8 mouse cellular contexts compared by ENCODE assay signal in genomic region chr11:58949480-58950431, GRCm38 (mm10). TPM values are rescaled to one million over a fixed set of nuclear protein-coding genes. Genes with fewer than 3 reads are reported as not detected.
A peak's percentile ranks its signal among the peaks of the same experiment; 100 is the strongest.
DNase-seq lines count a peak whose midpoint lies in the region; ATAC-seq and TF ChIP-seq lines count a peak whose summit lies in the region.

No protein-coding gene starts in this region.

- intact Hi-C loops in heart, postnatal 14 days (cut with DNase I): loop anchor here (10.0 kb wide), 1 partner anchor 275 kb away; the partner anchor contains the start of gene Arf1

- no peak for ATAC-seq in heart, embryonic 12.5 days (ENCODE audit: insufficient number of reproducible peaks, low FRiP score)
- ATAC-seq in embryonic facial prominence, embryonic 12.5 days (ENCODE audit: insufficient number of reproducible peaks, insufficient read depth, low FRiP score, low TSS enrichment): no peak
- ATAC-seq in neural tube, embryonic 12.5 days (ENCODE audit: low FRiP score, low read depth): peak; percentile 45

- 13% methylated on average over 20 of the region's 20 CpGs for WGBS in heart, embryonic 12.5 days
- WGBS in embryonic facial prominence, embryonic 12.5 days: 4% methylated on average over 20 of the region's 20 CpGs
- 3% methylated on average over 20 of the region's 20 CpGs for WGBS in neural tube, embryonic 12.5 days

- DNase-seq in heart, postnatal 14 days: no peak
- DNase-seq in ES-E14 (ENCODE audit: low read depth, low spot score): no peak
- peak; percentile 55 to 81 for DNase-seq in layer of hippocampus, postnatal 14 days (ENCODE audit: low spot score in 2 of 2)
- DNase-seq in adipocyte (ENCODE audit: low spot score): no peak
- no peak for DNase-seq in urinary bladder, postnatal 25 days (ENCODE audit: low spot score)

- H3K4me2 ChIP-seq in heart, embryonic 12.5 days: peak overlapping the region; percentile 71
- H3K4me2 ChIP-seq in embryonic facial prominence, embryonic 12.5 days (replicated peaks): peak overlapping the region; percentile 56
- H3K4me2 ChIP-seq in neural tube, embryonic 12.5 days (replicated peaks): peak overlapping the region; percentile 66

- peaks cover 34% of the 10 kb centered on the region for H3K27me3 ChIP-seq in heart, embryonic 12.5 days (replicated peaks)
- H3K27me3 ChIP-seq in embryonic facial prominence, embryonic 12.5 days: peaks cover 5% of the 10 kb centered on the region; the same call in 1 of the 2 replicates
- no peaks in the 10 kb centered on the region for H3K27me3 ChIP-seq in neural tube, embryonic 12.5 days (replicated peaks)

- peak overlapping the region; percentile 64; the same call in 1 of the 2 replicates for H3K27ac ChIP-seq in heart, embryonic 12.5 days (ENCODE audit: poor library complexity, severe bottlenecking)
- H3K27ac ChIP-seq in ES-E14 (ENCODE audit: insufficient read depth, low read depth, low read length, poor library complexity, severe bottlenecking): no peak overlapping the region
- peak overlapping the region; percentile 97 for H3K27ac ChIP-seq in embryonic facial prominence, embryonic 12.5 days
- H3K27ac ChIP-seq in neural tube, embryonic 12.5 days: peak overlapping the region; percentile 92

- peak overlapping the region; percentile 42 for H3K4me3 ChIP-seq in heart, embryonic 12.5 days
- H3K4me3 ChIP-seq in ES-E14 (ENCODE audit: insufficient read depth in 1 of 2, low read depth in 1 of 2, low read length in 2 of 2, poor library complexity in 1 of 2, severe bottlenecking in 1 of 2): peak overlapping the region; percentile 57
- peak overlapping the region; percentile 49 for H3K4me3 ChIP-seq in embryonic facial prominence, embryonic 12.5 days
- peak overlapping the region; percentile 46 for H3K4me3 ChIP-seq in neural tube, embryonic 12.5 days

- peaks cover 18% of the 10 kb centered on the region; the same call in 1 of the 2 replicates for H3K4me1 ChIP-seq in heart, embryonic 12.5 days (replicated peaks)
- no peaks in the 10 kb centered on the region for H3K4me1 ChIP-seq in ES-E14 (ENCODE audit: control insufficient read depth in 2 of 2, insufficient read depth in 2 of 2, low read length in 2 of 2, poor library complexity in 1 of 2)
- H3K4me1 ChIP-seq in embryonic facial prominence, embryonic 12.5 days: peaks cover 12% of the 10 kb centered on the region
- peaks cover 10% of the 10 kb centered on the region for H3K4me1 ChIP-seq in neural tube, embryonic 12.5 days

- peak overlapping the region; percentile 64 for H3K9ac ChIP-seq in heart, embryonic 12.5 days
- H3K9ac ChIP-seq in ES-E14 (ENCODE audit: insufficient read depth, low read depth, low read length, poor library complexity, severe bottlenecking): no peak overlapping the region
- H3K9ac ChIP-seq in embryonic facial prominence, embryonic 12.5 days: peak overlapping the region; percentile 68
- peak overlapping the region; percentile 70 for H3K9ac ChIP-seq in neural tube, embryonic 12.5 days

- no peaks in the 10 kb centered on the region for H3K36me3 ChIP-seq in heart, embryonic 12.5 days
- H3K36me3 ChIP-seq in ES-E14 (ENCODE audit: control insufficient read depth, insufficient read depth, low read length, poor library complexity, severe bottlenecking): no peaks in the 10 kb centered on the region
- no peaks in the 10 kb centered on the region for H3K36me3 ChIP-seq in embryonic facial prominence, embryonic 12.5 days
- H3K36me3 ChIP-seq in neural tube, embryonic 12.5 days: no peaks in the 10 kb centered on the region

- in situ Hi-C loops in ES-E14 (cut with MboI; ENCODE audit: low sequenced_read_pairs in 2 of 2, unreplicated experiment in 2 of 2): no loop called here

- H3K9me3 ChIP-seq in heart, embryonic 12.5 days (replicated peaks): no peaks in the 10 kb centered on the region
- H3K9me3 ChIP-seq in ES-E14 (ENCODE audit: control insufficient read depth, insufficient read depth, low read depth, low read length): no peaks in the 10 kb centered on the region
- H3K9me3 ChIP-seq in embryonic facial prominence, embryonic 12.5 days: no peaks in the 10 kb centered on the region
- H3K9me3 ChIP-seq in neural tube, embryonic 12.5 days: no peaks in the 10 kb centered on the region

TF ChIP-seq in ES-E14, 5 proteins besides CTCF, POLR2A, EP300 and RAD21:
- TF ChIP-seq MAFK (IDR thresholded peaks at IDR 0.05; ENCODE audit: insufficient read depth, low read depth, low read length) (peak; percentile 45; the same call in 1 of the 2 replicates), HCFC1 (IDR thresholded peaks at IDR 0.05; ENCODE audit: borderline replicate concordance, insufficient read depth, low read length) (no peak), ZNF384 (IDR thresholded peaks at IDR 0.05; ENCODE audit: low read depth, low read length) (no peak), ZC3H11A (IDR thresholded peaks at IDR 0.05; ENCODE audit: borderline replicate concordance, low read depth, low read length) (no peak)

RNA-seq across cellular contexts. Expression of gene Hist3h2ba, which starts 1.0 kb away (rescaled TPM):
- polyA plus RNA-seq in heart, embryonic 12.5 days (2016; fragmentation: Nextera tagmentation; extraction: Ambion mirVana): 8.5 and 11.6 TPM in 2 replicates
- total RNA-seq in heart, postnatal 14 days (2021): 10 to 100 TPM in 1 of 2 experiments, 1 to 10 TPM in 1; 3.9 to 14.1 TPM
- total RNA-seq in ES-E14 (2012; rRNA removed): 109 and 141 TPM in 2 replicates
- polyA plus RNA-seq in embryonic facial prominence, embryonic 12.5 days (2016; fragmentation: Nextera tagmentation; extraction: Ambion mirVana): 52.7 and 70.4 TPM in 2 replicates
- 100 to 1,000 TPM; 117 to 123 TPM for total RNA-seq in layer of hippocampus, postnatal 14 days (2021)
- polyA plus RNA-seq in neural tube, embryonic 12.5 days (2016; fragmentation: Nextera tagmentation; extraction: Ambion mirVana): 167 and 246 TPM in 2 replicates

RNA-seq across cellular contexts. Expression of gene Hist3h2a, which starts 4.7 kb away (rescaled TPM):
- 26.5 and 28.4 TPM in 2 replicates for polyA plus RNA-seq in heart, embryonic 12.5 days (2016; fragmentation: Nextera tagmentation; extraction: Ambion mirVana)
- total RNA-seq in heart, postnatal 14 days (2021): 10 to 100 TPM; 22.0 to 28.0 TPM
- total RNA-seq in ES-E14 (2012; rRNA removed): 161 and 194 TPM in 2 replicates
- polyA plus RNA-seq in embryonic facial prominence, embryonic 12.5 days (2016; fragmentation: Nextera tagmentation; extraction: Ambion mirVana): 36.3 and 40.0 TPM in 2 replicates
- total RNA-seq in layer of hippocampus, postnatal 14 days (2021): 10 to 100 TPM; 59.7 to 62.5 TPM
- 91.6 and 103 TPM in 2 replicates for polyA plus RNA-seq in neural tube, embryonic 12.5 days (2016; fragmentation: Nextera tagmentation; extraction: Ambion mirVana)

RNA-seq across cellular contexts. Expression of gene Trim17, which starts 4.7 kb away (rescaled TPM):
- 1.1 and 1.5 TPM in 2 replicates for polyA plus RNA-seq in heart, embryonic 12.5 days (2016; fragmentation: Nextera tagmentation; extraction: Ambion mirVana)
- total RNA-seq in heart, postnatal 14 days (2021): under 1 TPM; 0.10 to 0.19 TPM
- total RNA-seq in ES-E14 (2012; rRNA removed): 0.40 and 0.74 TPM in 2 replicates
- polyA plus RNA-seq in embryonic facial prominence, embryonic 12.5 days (2016; fragmentation: Nextera tagmentation; extraction: Ambion mirVana): 0.51 and 0.55 TPM in 2 replicates
- 1 to 10 TPM; 3.8 to 4.0 TPM for total RNA-seq in layer of hippocampus, postnatal 14 days (2021)
- 0.84 and 1.0 TPM in 2 replicates for polyA plus RNA-seq in neural tube, embryonic 12.5 days (2016; fragmentation: Nextera tagmentation; extraction: Ambion mirVana)

RNA-seq across cellular contexts. Expression of gene Rnf187, which starts 11.0 kb away (rescaled TPM):
- 208 and 213 TPM in 2 replicates for polyA plus RNA-seq in heart, embryonic 12.5 days (2016; fragmentation: Nextera tagmentation; extraction: Ambion mirVana)
- total RNA-seq in heart, postnatal 14 days (2021): 100 to 1,000 TPM; 150 to 151 TPM
- total RNA-seq in ES-E14 (2012; rRNA removed): 104 and 115 TPM in 2 replicates
- polyA plus RNA-seq in embryonic facial prominence, embryonic 12.5 days (2016; fragmentation: Nextera tagmentation; extraction: Ambion mirVana): 366 and 374 TPM in 2 replicates
- 100 to 1,000 TPM; 501 to 506 TPM for total RNA-seq in layer of hippocampus, postnatal 14 days (2021)
- polyA plus RNA-seq in neural tube, embryonic 12.5 days (2016; fragmentation: Nextera tagmentation; extraction: Ambion mirVana): 594 and 608 TPM in 2 replicates

RNA-seq across cellular contexts. Expression of gene Trim11, which starts 28.1 kb away (rescaled TPM):
- polyA plus RNA-seq in heart, embryonic 12.5 days (2016; fragmentation: Nextera tagmentation; extraction: Ambion mirVana): 27.6 and 30.8 TPM in 2 replicates
- 10 to 100 TPM; 17.6 to 18.1 TPM for total RNA-seq in heart, postnatal 14 days (2021)
- 29.6 and 47.4 TPM in 2 replicates for total RNA-seq in ES-E14 (2012; rRNA removed)
- 22.7 and 23.3 TPM in 2 replicates for polyA plus RNA-seq in embryonic facial prominence, embryonic 12.5 days (2016; fragmentation: Nextera tagmentation; extraction: Ambion mirVana)
- 10 to 100 TPM; 25.5 to 27.9 TPM for total RNA-seq in layer of hippocampus, postnatal 14 days (2021)
- 20.5 TPM in 2 replicates for polyA plus RNA-seq in neural tube, embryonic 12.5 days (2016; fragmentation: Nextera tagmentation; extraction: Ambion mirVana)

Comparison
In these comparisons a context has a peak if more than half of its experiments do, and no peak if none do; other contexts are left out.
1. DNase-seq: peak in layer of hippocampus, postnatal 14 days (2 of 2); none in heart, postnatal 14 days (0 of 2), ES-E14 (single experiment), adipocyte (single experiment) and urinary bladder, postnatal 25 days (single experiment).
2. Peak in every context shown above with its lines, with median percentiles within 50 percentile points of each other: H3K4me2 ChIP-seq and H3K4me3 ChIP-seq.